Mouse (Mus musculus): ENCODE data around the gene Gdpgp1. TPM values are rescaled to one million over a fixed set of nuclear protein-coding genes. Genes with fewer than 3 reads are reported as not detected.

Gene Gdpgp1
- total and polyA plus RNA-seq, 3 experiments, result 3.7 to 10.2 (median 5.9) TPM

DNA sequence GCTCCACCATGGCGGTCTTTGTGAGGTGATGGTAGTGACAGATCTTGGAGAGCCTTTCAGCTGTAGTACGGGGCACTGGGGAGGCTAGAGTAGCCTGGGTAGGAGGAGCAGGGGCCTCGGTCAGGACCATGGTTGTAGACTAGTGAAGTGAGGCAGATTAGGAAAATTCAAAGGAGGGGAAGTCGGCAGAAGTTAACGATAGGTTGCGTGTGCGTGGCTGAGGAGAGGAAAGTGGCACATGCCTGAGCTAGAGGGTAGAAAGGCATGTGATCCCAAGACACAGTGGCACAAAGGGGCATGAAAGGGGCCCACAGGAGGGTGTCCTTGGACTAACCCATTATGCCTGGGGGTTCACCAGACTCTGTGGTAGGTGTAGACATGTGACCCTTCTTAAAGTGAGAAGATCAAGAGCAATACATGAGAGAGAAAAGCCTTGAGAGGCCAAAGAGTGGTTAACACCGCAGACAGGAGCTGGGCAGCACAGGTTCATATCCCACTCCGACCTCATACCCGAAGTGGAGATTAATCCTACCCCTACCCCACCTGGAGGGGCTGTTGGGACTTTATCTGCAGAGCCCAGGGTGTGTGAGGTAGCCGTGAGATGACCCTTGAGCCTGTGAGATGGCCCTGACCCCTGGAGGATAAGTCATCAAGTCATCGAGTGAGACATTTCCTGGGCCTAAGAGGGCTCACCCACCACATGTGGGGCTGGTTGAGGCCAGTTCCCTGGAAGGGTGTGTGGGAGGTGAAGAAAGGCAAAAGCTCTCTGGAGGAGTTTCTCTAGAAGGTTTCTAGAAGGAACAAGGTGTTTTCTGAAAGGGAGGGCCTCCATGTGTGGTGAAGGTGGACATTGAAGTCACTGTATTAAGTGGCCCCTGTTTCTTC, 26.7 kb upstream of the Gdpgp1 start:
- DNase-seq (ENCODE audit: low spot score) (no peak), ATAC-seq (ENCODE audit: extremely low read depth, insufficient number of reproducible peaks, low FRiP score, poor library complexity, severe bottlenecking) (no peak)
- Histone ChIP-seq H3K4me1 (ENCODE audit: insufficient read depth, low read depth, low read length) (peaks cover 100% of the 10 kb centered on the region), H3K9me3 (replicated peaks) (no peaks in the 10 kb centered on the region), H3K27me3 (ENCODE audit: insufficient read depth, low read length) (no peaks in the 10 kb centered on the region), H3K36me3 (replicated peaks) (peaks cover 74% of the 10 kb centered on the region), H3K4me3 (ENCODE audit: low read depth, low read length) (peak overlapping the region; percentile 49; the same call in 1 of the 2 replicates)
- TF ChIP-seq TAL1 (conservative IDR thresholded peaks at IDR 0.05; ENCODE audit: low read depth, low read length), result no peak
- TF ChIP-seq CTCF (IDR thresholded peaks at IDR 0.05; ENCODE audit: low read depth, low read length), result no peak
- TF ChIP-seq GATA1 (IDR thresholded peaks at IDR 0.05; ENCODE audit: borderline replicate concordance, low read length), result no peak
- TF ChIP-seq POLR2AphosphoS5 (IDR thresholded peaks at IDR 0.05; ENCODE audit: insufficient replicate concordance, low read depth, low read length), result no peak
- no peak for TF ChIP-seq GATA2 (IDR thresholded peaks at IDR 0.05; ENCODE audit: borderline replicate concordance, low read depth, low read length)

DNA sequence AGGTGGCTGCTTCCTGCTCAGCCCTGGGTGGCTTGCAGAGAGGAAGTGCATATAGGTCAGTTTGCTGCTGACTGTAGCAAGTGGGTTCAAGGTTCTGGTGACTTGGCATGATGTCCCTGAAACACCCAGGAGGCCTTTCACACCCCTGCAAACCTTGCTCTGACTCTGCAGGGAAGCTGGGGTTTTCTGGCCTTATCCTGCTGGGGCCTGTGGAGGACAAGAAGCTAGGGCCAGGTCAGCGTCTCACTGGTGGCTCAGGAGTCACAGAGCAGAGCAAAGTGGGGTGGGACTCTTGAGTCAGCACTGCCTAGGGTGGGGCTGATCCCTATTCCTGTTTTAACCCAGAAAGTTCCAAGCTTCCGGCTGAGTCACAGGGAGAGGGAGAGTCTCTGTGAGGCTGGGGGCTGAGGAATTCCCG, 25.3 kb upstream of the Gdpgp1 start:
- TF ChIP-seq GATA1 (IDR thresholded peaks at IDR 0.05; ENCODE audit: borderline replicate concordance, low read length) (no peak), TAL1 (conservative IDR thresholded peaks at IDR 0.05; ENCODE audit: low read depth, low read length) (no peak), CTCF (IDR thresholded peaks at IDR 0.05; ENCODE audit: low read depth, low read length) (no peak), POLR2AphosphoS5 (IDR thresholded peaks at IDR 0.05; ENCODE audit: insufficient replicate concordance, low read depth, low read length) (no peak), GATA2 (IDR thresholded peaks at IDR 0.05; ENCODE audit: borderline replicate concordance, low read depth, low read length) (no peak)
- H3K4me3 ChIP-seq (ENCODE audit: low read depth, low read length), result peak overlapping the region; percentile 67; the same call in 1 of the 2 replicates
- H3K36me3 ChIP-seq (replicated peaks), result peaks cover 72% of the 10 kb centered on the region
- H3K9me3 ChIP-seq (replicated peaks), result no peaks in the 10 kb centered on the region
- H3K4me1 ChIP-seq (ENCODE audit: insufficient read depth, low read depth, low read length), result peaks cover 99% of the 10 kb centered on the region
- no peaks in the 10 kb centered on the region for H3K27me3 ChIP-seq (ENCODE audit: insufficient read depth, low read length)
- ATAC-seq (ENCODE audit: extremely low read depth, insufficient number of reproducible peaks, low FRiP score, poor library complexity, severe bottlenecking) (no peak), DNase-seq (ENCODE audit: low spot score) (no peak)

GRCm38 (mm10) chr7:80208026-80208642, 24.5 kb upstream of the Gdpgp1 start:
- peak overlapping the region; percentile 67; the same call in 1 of the 2 replicates for H3K4me3 ChIP-seq (ENCODE audit: low read depth, low read length)

GRCm38 (mm10) chr7:80208738-80209430, 23.8 kb upstream of the Gdpgp1 start:
- ATAC-seq (ENCODE audit: extremely low read depth, insufficient number of reproducible peaks, low FRiP score, poor library complexity, severe bottlenecking), result peak; percentile 72
- TF ChIP-seq TAL1 (conservative IDR thresholded peaks at IDR 0.05; ENCODE audit: low read depth, low read length), result peak; percentile 97
- TF ChIP-seq GATA1 (IDR thresholded peaks at IDR 0.05; ENCODE audit: borderline replicate concordance, low read length), result no peak

More at GRCm38 (mm10) chr7:80208026-80208642, 24.5 kb upstream of the Gdpgp1 start:
- H3K9me3 ChIP-seq (replicated peaks), result no peaks in the 10 kb centered on the region
- peaks cover 99% of the 10 kb centered on the region for H3K4me1 ChIP-seq (ENCODE audit: insufficient read depth, low read depth, low read length)
- H3K36me3 ChIP-seq (replicated peaks), result peaks cover 72% of the 10 kb centered on the region
- H3K27me3 ChIP-seq (ENCODE audit: insufficient read depth, low read length), result no peaks in the 10 kb centered on the region
- DNase-seq (ENCODE audit: low spot score), result peak; percentile 46
- ATAC-seq (ENCODE audit: extremely low read depth, insufficient number of reproducible peaks, low FRiP score, poor library complexity, severe bottlenecking), result peak; percentile 24
- TF ChIP-seq GATA2 (IDR thresholded peaks at IDR 0.05; ENCODE audit: borderline replicate concordance, low read depth, low read length) (no peak), GATA1 (IDR thresholded peaks at IDR 0.05; ENCODE audit: borderline replicate concordance, low read length) (no peak), TAL1 (conservative IDR thresholded peaks at IDR 0.05; ENCODE audit: low read depth, low read length) (peak; percentile 35)

DNA sequence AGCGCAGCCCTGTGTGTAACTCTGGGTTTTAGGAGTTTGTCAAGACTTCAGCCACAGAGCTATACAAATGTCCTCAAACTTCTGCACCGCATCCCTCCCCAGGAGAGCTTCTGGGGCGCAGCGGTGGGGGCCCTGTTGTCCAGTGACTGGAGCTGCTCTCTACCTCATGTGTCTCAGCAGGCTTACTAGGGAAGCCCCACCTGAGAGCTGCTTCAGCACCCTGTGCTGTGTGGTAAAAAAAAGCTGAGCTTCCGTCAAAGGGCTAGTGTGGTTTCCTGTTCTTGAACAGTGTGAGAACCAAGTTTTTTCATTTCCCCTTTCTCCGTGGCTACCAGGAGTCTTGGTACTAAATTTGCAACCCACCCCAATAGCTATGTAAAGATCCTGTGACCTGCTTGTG, 23.0 kb upstream of the Gdpgp1 start:
- H3K9me3 ChIP-seq (replicated peaks), result no peaks in the 10 kb centered on the region
- peaks cover 94% of the 10 kb centered on the region for H3K4me1 ChIP-seq (ENCODE audit: insufficient read depth, low read depth, low read length)
- ATAC-seq (ENCODE audit: extremely low read depth, insufficient number of reproducible peaks, low FRiP score, poor library complexity, severe bottlenecking) (no peak), DNase-seq (ENCODE audit: low spot score) (no peak)
- TF ChIP-seq POLR2AphosphoS5 (IDR thresholded peaks at IDR 0.05; ENCODE audit: insufficient replicate concordance, low read depth, low read length), result no peak
- TF ChIP-seq GATA2 (IDR thresholded peaks at IDR 0.05; ENCODE audit: borderline replicate concordance, low read depth, low read length), result no peak
- TF ChIP-seq CTCF (IDR thresholded peaks at IDR 0.05; ENCODE audit: low read depth, low read length), result no peak
- no peak for TF ChIP-seq TAL1 (conservative IDR thresholded peaks at IDR 0.05; ENCODE audit: low read depth, low read length)
- no peak for TF ChIP-seq GATA1 (IDR thresholded peaks at IDR 0.05; ENCODE audit: borderline replicate concordance, low read length)
- H3K27me3 ChIP-seq (ENCODE audit: insufficient read depth, low read length), result no peaks in the 10 kb centered on the region
- H3K4me3 ChIP-seq (ENCODE audit: low read depth, low read length), result peak overlapping the region; percentile 67; the same call in 1 of the 2 replicates
- peaks cover 72% of the 10 kb centered on the region for H3K36me3 ChIP-seq (replicated peaks)

More at GRCm38 (mm10) chr7:80208738-80209430, 23.8 kb upstream of the Gdpgp1 start:
- Histone ChIP-seq H3K36me3 (replicated peaks) (peaks cover 72% of the 10 kb centered on the region), H3K4me3 (ENCODE audit: low read depth, low read length) (peak overlapping the region; percentile 67; the same call in 1 of the 2 replicates), H3K4me1 (ENCODE audit: insufficient read depth, low read depth, low read length) (peaks cover 96% of the 10 kb centered on the region), H3K9me3 (replicated peaks) (no peaks in the 10 kb centered on the region), H3K27me3 (ENCODE audit: insufficient read depth, low read length) (no peaks in the 10 kb centered on the region)
- DNase-seq (ENCODE audit: low spot score), result peak; percentile 83

DNA sequence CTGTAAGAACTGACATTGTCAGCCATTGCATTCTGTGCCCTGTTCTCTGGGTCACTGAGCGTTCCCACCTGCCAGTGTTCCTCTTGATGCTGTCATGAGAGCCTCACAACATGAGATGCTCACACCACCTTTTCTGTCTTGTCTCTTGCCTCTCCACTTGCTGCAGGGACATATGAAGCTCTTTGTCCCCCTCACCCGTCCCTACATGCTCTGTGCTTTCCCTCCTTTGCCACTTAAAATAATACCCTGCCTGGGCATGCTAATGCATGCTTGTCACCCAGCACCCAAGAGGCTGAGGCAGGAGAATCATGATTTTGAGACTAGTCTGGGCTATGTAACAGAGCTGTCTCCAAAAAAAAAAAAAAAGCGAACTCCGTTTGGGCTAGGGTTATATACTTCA, 21.7 kb upstream of the Gdpgp1 start:
- peaks cover 76% of the 10 kb centered on the region for H3K36me3 ChIP-seq (replicated peaks)

More for the DNA sequence above, 21.7 kb upstream of the Gdpgp1 start:
- Histone ChIP-seq H3K27me3 (ENCODE audit: insufficient read depth, low read length) (no peaks in the 10 kb centered on the region), H3K9me3 (replicated peaks) (no peaks in the 10 kb centered on the region), H3K4me1 (ENCODE audit: insufficient read depth, low read depth, low read length) (peaks cover 94% of the 10 kb centered on the region), H3K4me3 (ENCODE audit: low read depth, low read length) (peak overlapping the region; percentile 13; the same call in 1 of the 2 replicates)
- no peak for TF ChIP-seq TAL1 (conservative IDR thresholded peaks at IDR 0.05; ENCODE audit: low read depth, low read length)
- TF ChIP-seq CTCF (IDR thresholded peaks at IDR 0.05; ENCODE audit: low read depth, low read length), result no peak
- TF ChIP-seq POLR2AphosphoS5 (IDR thresholded peaks at IDR 0.05; ENCODE audit: insufficient replicate concordance, low read depth, low read length), result no peak
- no peak for TF ChIP-seq GATA2 (IDR thresholded peaks at IDR 0.05; ENCODE audit: borderline replicate concordance, low read depth, low read length)
- TF ChIP-seq GATA1 (IDR thresholded peaks at IDR 0.05; ENCODE audit: borderline replicate concordance, low read length), result no peak
- ATAC-seq (ENCODE audit: extremely low read depth, insufficient number of reproducible peaks, low FRiP score, poor library complexity, severe bottlenecking) (no peak), DNase-seq (ENCODE audit: low spot score) (no peak)

All from G1E (cell line).